Mouse (Mus musculus) leukemia stem cell, adult 10-12 weeks (primary cell): ENCODE results near the gene Rint1. TPM values are rescaled to one million over a fixed set of nuclear protein-coding genes. Genes with fewer than 3 reads are reported as not detected.

Source experiments
- polyA plus RNA-seq: library from polyadenylated mRNA; stranded (reverse); fragments of >175 nt; gene quantifications from 2 replicates; pipeline ENCODE4 v1.2.3, GENCODE M21; 2012; ENCODE audit warnings: low replicate concordance

The Rint1 gene
- polyA plus RNA-seq: 3.1 and 4.5 TPM in 2 replicates

GRCm38 (mm10) chr5:23787536-23788389 lies at the start of gene Rint1:
TSS of gene Rint1 (plus strand) at chr5:23787711.

GRCm38 (mm10) chr5:23782931-23783877 lies 4.3 kb upstream of the Rint1 start, which contains the start of gene Pus7:
TSS of gene Pus7 (minus strand) at chr5:23783711.

GRCm38 (mm10) chr5:23843674-23844530 lies 56.4 kb downstream of the Rint1 start, which contains the start of gene Tomm7:
TSS of gene Tomm7 (minus strand) at chr5:23844161.

Other genes with a start within 250 kb of the Rint1 start
- 2.3 and 2.6 TPM in 2 replicates for gene Srpk2, start 103.1 kb upstream of the Rint1 start, polyA plus RNA-seq
- gene Pus7, start 4.0 kb upstream of the Rint1 start, polyA plus RNA-seq: 3.4 and 9.2 TPM in 2 replicates
- 1.1 and 4.0 TPM in 2 replicates for gene Tomm7, start 56.5 kb downstream of the Rint1 start, polyA plus RNA-seq
- gene Fam126a, start 243.0 kb downstream of the Rint1 start, polyA plus RNA-seq: 5.8 and 14.9 TPM in 2 replicates